Mouse (Mus musculus): ENCODE data around the gene Csf2. TPM values are rescaled to one million over a fixed set of nuclear protein-coding genes. Genes with fewer than 3 reads are reported as not detected.
A peak's percentile ranks its signal among the peaks of the same experiment; 100 is the strongest.
"Not testable (repeated sequence)": the region's sequence is repeated elsewhere in the genome, so short reads cannot be mapped to it uniquely, and the experiment has no call there.

Gene Csf2
- not detected in 2 replicates for polyA plus RNA-seq (2015; fragmentation: Nextera tagmentation; extraction: Ambion mirVana)

DNA sequence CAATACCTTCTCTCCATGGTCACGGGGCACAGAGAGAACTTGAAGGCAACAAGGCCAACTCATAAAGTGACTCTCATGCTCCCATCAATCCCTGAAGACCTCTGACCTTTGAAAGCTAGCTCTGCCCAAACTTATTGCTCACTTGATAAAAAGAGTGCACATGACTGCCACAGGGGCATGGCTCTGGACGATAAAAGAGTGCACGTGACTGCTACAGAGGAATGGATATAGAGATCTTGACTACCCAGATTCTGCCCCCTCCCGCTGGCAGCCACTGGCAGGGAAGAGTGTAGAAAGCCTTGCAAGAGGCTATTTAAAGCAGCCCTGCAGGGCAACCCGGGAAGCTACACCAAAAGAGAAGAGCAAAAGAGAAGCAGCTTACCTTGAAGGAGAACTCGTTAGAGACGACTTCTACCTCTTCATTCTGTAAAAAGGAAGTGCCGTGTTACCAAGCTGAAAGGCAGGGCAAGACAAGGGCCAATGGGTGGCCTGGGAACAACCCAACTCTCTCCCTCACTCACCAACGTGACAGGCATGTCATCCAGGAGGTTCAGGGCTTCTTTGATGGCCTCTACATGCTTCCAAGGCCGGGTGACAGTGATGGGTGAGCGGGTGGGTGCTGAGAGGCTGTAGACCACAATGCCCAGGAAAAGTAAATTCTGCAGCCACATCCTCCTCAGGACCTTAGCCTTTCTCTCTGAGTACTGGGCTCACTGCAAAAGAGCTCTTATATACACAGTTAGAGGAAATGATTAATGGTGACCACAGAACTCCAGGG lies at the start of gene Csf2:
Csf2 (minus strand) TSS at position 728 of the 778 bp plus-strand sequence.
- no peak within 1 kb of the TSS for H3K4me2 ChIP-seq (replicated peaks; ENCODE audit: low read depth)
- no peak within 1 kb of the TSS for H3K9ac ChIP-seq (ENCODE audit: low read length)
- H3K27me3 ChIP-seq (ENCODE audit: control insufficient read depth, insufficient read depth, low read length): no peaks in the 10 kb centered on the region
- ATAC-seq (ENCODE audit: low FRiP score, low TSS enrichment) (no peak), DNase-seq (ENCODE audit: low spot score) (no peak)
- no peaks in the 10 kb centered on the region for H3K4me1 ChIP-seq (replicated peaks; ENCODE audit: control insufficient read depth, insufficient read depth)
- H3K4me3 ChIP-seq (ENCODE audit: low read depth, low read length): no peak within 1 kb of the TSS
- 57% methylated on average over 11 of the region's 11 CpGs for WGBS
- TF ChIP-seq EP300 (optimal IDR thresholded peaks at IDR 0.05) (no peak), CTCF (IDR thresholded peaks at IDR 0.05; ENCODE audit: low read depth) (no peak)
- no peaks in the 10 kb centered on the region for H3K9me3 ChIP-seq (ENCODE audit: control insufficient read depth, low read length)
- H3K27ac ChIP-seq (replicated peaks): no peak within 1 kb of the TSS
- H3K36me3 ChIP-seq (ENCODE audit: control insufficient read depth, insufficient read depth, low read length): no peaks in the 10 kb centered on the region

DNA sequence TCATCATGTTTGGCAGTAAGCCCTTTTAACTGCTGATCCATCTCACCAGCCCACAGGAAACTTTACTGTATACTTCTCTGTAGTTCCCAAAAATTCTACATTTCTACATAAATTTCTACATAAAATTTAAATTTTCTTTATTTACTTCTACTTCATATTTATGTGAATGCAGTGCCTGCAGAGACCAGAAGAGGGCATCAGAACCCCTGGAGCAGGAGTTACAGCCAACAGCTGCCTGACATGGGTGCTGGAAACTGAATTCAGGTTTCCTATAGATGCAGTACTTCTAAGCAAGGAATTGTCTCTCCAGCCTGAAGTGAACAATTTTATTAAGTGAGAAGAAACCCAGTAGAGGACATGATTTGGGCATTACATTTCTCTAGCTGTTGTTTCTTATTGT lies 49.3 kb upstream of the Csf2 start:
- Histone ChIP-seq H3K4me3 (ENCODE audit: low read depth, low read length) (no peak overlapping the region), H3K36me3 (ENCODE audit: control insufficient read depth, insufficient read depth, low read length) (no peaks in the 10 kb centered on the region), H3K4me1 (replicated peaks; ENCODE audit: control insufficient read depth, insufficient read depth) (no peaks in the 10 kb centered on the region), H3K9me3 (ENCODE audit: control insufficient read depth, low read length) (no peaks in the 10 kb centered on the region), H3K27ac (replicated peaks) (no peak overlapping the region), H3K9ac (ENCODE audit: low read length) (no peak overlapping the region), H3K4me2 (replicated peaks; ENCODE audit: low read depth) (no peak overlapping the region), H3K27me3 (ENCODE audit: control insufficient read depth, insufficient read depth, low read length) (no peaks in the 10 kb centered on the region)
- ATAC-seq (ENCODE audit: low FRiP score, low TSS enrichment) (no peak), DNase-seq (ENCODE audit: low spot score) (no peak)
- TF ChIP-seq EP300 (optimal IDR thresholded peaks at IDR 0.05): no peak
- TF ChIP-seq CTCF (IDR thresholded peaks at IDR 0.05; ENCODE audit: low read depth): peak; percentile 28; the same call in 1 of the 2 replicates

- not testable (repeated sequence) for H3K9ac ChIP-seq (ENCODE audit: low read length); H3K4me3 ChIP-seq (ENCODE audit: low read depth, low read length); DNase-seq (ENCODE audit: low spot score); H3K36me3 ChIP-seq (ENCODE audit: control insufficient read depth, insufficient read depth, low read length); H3K4me2 ChIP-seq (replicated peaks; ENCODE audit: low read depth); H3K27me3 ChIP-seq (ENCODE audit: control insufficient read depth, insufficient read depth, low read length); H3K27ac ChIP-seq (replicated peaks); ATAC-seq (ENCODE audit: low FRiP score, low TSS enrichment); H3K4me1 ChIP-seq (replicated peaks; ENCODE audit: control insufficient read depth, insufficient read depth); H3K9me3 ChIP-seq (ENCODE audit: control insufficient read depth, low read length)
- 99% methylated on average over 2 of the region's 2 CpGs for WGBS
These were observed 48.0 kb upstream of the Csf2 start for GRCm38 (mm10) chr11:54297471-54297870.

GRCm38 (mm10) chr11:54296734-54297133 lies 47.3 kb upstream of the Csf2 start:
- no peaks in the 10 kb centered on the region for H3K36me3 ChIP-seq (ENCODE audit: control insufficient read depth, insufficient read depth, low read length)
- no peak overlapping the region for H3K4me3 ChIP-seq (ENCODE audit: low read depth, low read length)
- no peaks in the 10 kb centered on the region for H3K27me3 ChIP-seq (ENCODE audit: control insufficient read depth, insufficient read depth, low read length)
- TF ChIP-seq CTCF (IDR thresholded peaks at IDR 0.05; ENCODE audit: low read depth) (no peak), EP300 (optimal IDR thresholded peaks at IDR 0.05) (no peak)
- 89% methylated on average over 1 of the region's 1 CpGs for WGBS
- DNase-seq (ENCODE audit: low spot score): no peak
- no peak overlapping the region for H3K4me2 ChIP-seq (replicated peaks; ENCODE audit: low read depth)
- H3K9ac ChIP-seq (ENCODE audit: low read length): no peak overlapping the region
- no peak overlapping the region for H3K27ac ChIP-seq (replicated peaks)
- no peaks in the 10 kb centered on the region for H3K9me3 ChIP-seq (ENCODE audit: control insufficient read depth, low read length)
- no peaks in the 10 kb centered on the region for H3K4me1 ChIP-seq (replicated peaks; ENCODE audit: control insufficient read depth, insufficient read depth)
- no peak for ATAC-seq (ENCODE audit: low FRiP score, low TSS enrichment)

DNA sequence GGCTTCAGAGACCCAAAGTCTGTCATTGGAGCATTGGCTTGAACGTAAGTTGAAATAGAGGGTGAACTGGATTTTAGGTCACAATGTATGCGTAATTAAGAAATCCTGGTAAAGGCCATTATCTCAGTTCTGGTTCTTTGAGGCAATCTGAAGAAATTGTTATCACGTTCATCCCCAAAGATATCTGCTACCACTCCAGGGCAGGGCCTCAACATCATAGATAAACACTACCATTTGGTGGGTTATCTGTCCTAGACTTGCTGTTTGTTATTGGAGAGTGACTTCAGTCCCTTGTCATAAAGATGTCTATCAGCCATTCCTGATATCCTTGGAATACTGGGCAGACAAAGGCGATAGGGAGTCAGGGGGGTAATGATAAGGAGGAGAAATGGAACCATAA lies 46.5 kb upstream of the Csf2 start:
- Histone ChIP-seq H3K9me3 (ENCODE audit: control insufficient read depth, low read length) (no peaks in the 10 kb centered on the region), H3K4me1 (replicated peaks; ENCODE audit: control insufficient read depth, insufficient read depth) (no peaks in the 10 kb centered on the region), H3K9ac (ENCODE audit: low read length) (no peak overlapping the region), H3K36me3 (ENCODE audit: control insufficient read depth, insufficient read depth, low read length) (no peaks in the 10 kb centered on the region), H3K27me3 (ENCODE audit: control insufficient read depth, insufficient read depth, low read length) (no peaks in the 10 kb centered on the region), H3K27ac (replicated peaks) (no peak overlapping the region), H3K4me2 (replicated peaks; ENCODE audit: low read depth) (no peak overlapping the region), H3K4me3 (ENCODE audit: low read depth, low read length) (no peak overlapping the region)
- WGBS: 76% methylated on average over 4 of the region's 4 CpGs
- ATAC-seq (ENCODE audit: low FRiP score, low TSS enrichment) (no peak), DNase-seq (ENCODE audit: low spot score) (no peak)
- no peak for TF ChIP-seq EP300 (optimal IDR thresholded peaks at IDR 0.05)
- TF ChIP-seq CTCF (IDR thresholded peaks at IDR 0.05; ENCODE audit: low read depth): no peak

- Histone ChIP-seq H3K4me2 (replicated peaks; ENCODE audit: low read depth) (no peak overlapping the region), H3K27ac (replicated peaks) (no peak overlapping the region), H3K4me3 (ENCODE audit: low read depth, low read length) (no peak overlapping the region), H3K9me3 (ENCODE audit: control insufficient read depth, low read length) (no peaks in the 10 kb centered on the region), H3K27me3 (ENCODE audit: control insufficient read depth, insufficient read depth, low read length) (no peaks in the 10 kb centered on the region), H3K9ac (ENCODE audit: low read length) (no peak overlapping the region), H3K4me1 (replicated peaks; ENCODE audit: control insufficient read depth, insufficient read depth) (no peaks in the 10 kb centered on the region), H3K36me3 (ENCODE audit: control insufficient read depth, insufficient read depth, low read length) (no peaks in the 10 kb centered on the region)
- 53% methylated on average over 12 of the region's 12 CpGs for WGBS
- DNase-seq (ENCODE audit: low spot score) (no peak), ATAC-seq (ENCODE audit: low FRiP score, low TSS enrichment) (no peak)
- no peak for TF ChIP-seq EP300 (optimal IDR thresholded peaks at IDR 0.05)
- TF ChIP-seq CTCF (IDR thresholded peaks at IDR 0.05; ENCODE audit: low read depth): no peak
These were observed 44.7 kb upstream of the Csf2 start for GRCm38 (mm10) chr11:54293980-54294807.

Measured in stomach, postnatal 0 days (tissue).